Mouse (Mus musculus): ENCODE data around the gene Trim56. TPM values are rescaled to one million over a fixed set of nuclear protein-coding genes. Genes with fewer than 3 reads are reported as not detected.

The Trim56 gene
- polyA plus RNA-seq, 1 experiment: 7.2 TPM

- DNase-seq (ENCODE audit: low read depth): no peak
Observed at GRCm38 (mm10) chr5:137076191-137076930, 39.6 kb downstream of the Trim56 start.

- DNase-seq (ENCODE audit: low read depth): no peak
Observed at GRCm38 (mm10) chr5:137075726-137076125, 40.3 kb downstream of the Trim56 start.

GRCm38 (mm10) chr5:137074191-137074651 lies 41.8 kb downstream of the Trim56 start:
- no peak for DNase-seq (ENCODE audit: low read depth)

GRCm38 (mm10) chr5:137073141-137073540 lies 42.9 kb downstream of the Trim56 start:
- no peak for DNase-seq (ENCODE audit: low read depth)

GRCm38 (mm10) chr5:137072079-137072960 lies 43.7 kb downstream of the Trim56 start, which contains the start of gene Serpine1:
Gene Serpine1 (minus strand): TSS chr5:137072268.
- peak; percentile 77 for DNase-seq (ENCODE audit: low read depth)

GRCm38 (mm10) chr5:137070881-137071605 lies 45.0 kb downstream of the Trim56 start:
- DNase-seq (ENCODE audit: low read depth): no peak

GRCm38 (mm10) chr5:137068711-137069110 lies 47.3 kb downstream of the Trim56 start:
- DNase-seq (ENCODE audit: low read depth): no peak

- no peak for DNase-seq (ENCODE audit: low read depth)
Observed at GRCm38 (mm10) chr5:137065923-137066322, 50.1 kb downstream of the Trim56 start.

- no peak for DNase-seq (ENCODE audit: low read depth)
Observed at GRCm38 (mm10) chr5:137065454-137065853, 50.6 kb downstream of the Trim56 start.

- no peak for DNase-seq (ENCODE audit: low read depth)
Observed at GRCm38 (mm10) chr5:137062601-137063000, 53.4 kb downstream of the Trim56 start.

- no peak for DNase-seq (ENCODE audit: low read depth)
Observed at GRCm38 (mm10) chr5:137061809-137062481, 54.1 kb downstream of the Trim56 start.

Other genes with a start within 250 kb of the Trim56 start
- gene Col26a1, start 233.0 kb downstream of the Trim56 start, polyA plus RNA-seq (2012; rRNA removed): 1.1 and 1.3 TPM in 2 replicates
- 16.9 and 21.2 TPM in 2 replicates for gene Ift22, start 208.1 kb downstream of the Trim56 start, polyA plus RNA-seq (2012; rRNA removed)
- gene Fis1, start 162.9 kb downstream of the Trim56 start, polyA plus RNA-seq (2012; rRNA removed): 163 and 173 TPM in 2 replicates
- gene Cldn15, start 149.6 kb downstream of the Trim56 start, polyA plus RNA-seq (2012; rRNA removed): 24.6 and 37.4 TPM in 2 replicates
- 66.5 and 85.1 TPM in 2 replicates for gene Plod3, start 129.2 kb downstream of the Trim56 start, polyA plus RNA-seq (2012; rRNA removed)
- 52.4 and 52.9 TPM in 2 replicates for gene Znhit1, start 128.2 kb downstream of the Trim56 start, polyA plus RNA-seq (2012; rRNA removed)
- gene Vgf, start 89.8 kb downstream of the Trim56 start, polyA plus RNA-seq (2012; rRNA removed): not detected in 2 replicates
- 43.7 and 60.2 TPM in 2 replicates for gene Ap1s1, start 70.1 kb downstream of the Trim56 start, polyA plus RNA-seq (2012; rRNA removed)
- 6.6 and 9.2 TPM in 2 replicates for gene Serpine1, start 43.9 kb downstream of the Trim56 start, polyA plus RNA-seq (2012; rRNA removed)
- gene Muc3, start 33.1 kb upstream of the Trim56 start, polyA plus RNA-seq (2012; rRNA removed): 0.23 TPM in 1 of 2 replicates, not detected in the other
- gene Muc3a, start 96.2 kb upstream of the Trim56 start, polyA plus RNA-seq (2012; rRNA removed): 0.62 and 0.96 TPM in 2 replicates
- 1.1 and 1.2 TPM in 2 replicates for gene Ache, start 171.3 kb upstream of the Trim56 start, polyA plus RNA-seq (2012; rRNA removed)
- 12.7 and 18.3 TPM in 2 replicates for gene Ufsp1, start 178.4 kb upstream of the Trim56 start, polyA plus RNA-seq (2012; rRNA removed)
- gene Srrt, start 191.5 kb upstream of the Trim56 start, polyA plus RNA-seq (2012; rRNA removed): 151 and 153 TPM in 2 replicates
- 51.2 and 56.0 TPM in 2 replicates for gene Trip6, start 198.2 kb upstream of the Trim56 start, polyA plus RNA-seq (2012; rRNA removed)
- gene Slc12a9, start 217.4 kb upstream of the Trim56 start, polyA plus RNA-seq (2012; rRNA removed): 20.5 and 21.6 TPM in 2 replicates
- gene Ephb4, start 233.9 kb upstream of the Trim56 start, polyA plus RNA-seq (2012; rRNA removed): 30.7 and 30.8 TPM in 2 replicates

Data from gonadal fat pad, adult 2 months (tissue).